Mouse (Mus musculus) embryonic facial prominence, embryonic 11.5 days (tissue): Measurements from ENCODE around the gene Polr3gl. TPM values are rescaled to one million over a fixed set of nuclear protein-coding genes. Genes with fewer than 3 reads are reported as not detected.

ENCODE experiments used
- ATAC-seq: fragments of 200-750 bp; cut with Nextera tagmentation; replicated peaks from 2 replicates; pipeline ENCODE4 v1.8.0; 2017; ENCODE audit warnings: low read depth; ENCODE audit not compliant: insufficient number of reproducible peaks, low FRiP score, low TSS enrichment
- DNase-seq: peaks from one replicate; pipeline ENCODE4 v3.0.0-alpha.2; 2015; ENCODE audit warnings: low spot score
- H3K27ac ChIP-seq: fragments of 300-500 bp; sonication (generic); replicated peaks from 2 replicates; pipeline ENCODE4 v1.5.1; 2014; ENCODE audit warnings: mild to moderate bottlenecking, low read depth, low read length, control low read depth
- H3K27me3 ChIP-seq: fragments of 300-500 bp; sonication (generic); 2 replicates; pipeline ENCODE4 v1.6.1; 2014; ENCODE audit warnings: mild to moderate bottlenecking, low read length, moderate library complexity, mixed read lengths; ENCODE audit not compliant: control insufficient read depth, insufficient read depth
- H3K36me3 ChIP-seq: fragments of 300-500 bp; sonication (generic); replicated peaks from 2 replicates; pipeline ENCODE4 v1.6.1; 2014; ENCODE audit warnings: low read depth, mild to moderate bottlenecking, low read length, moderate library complexity, mixed read lengths; ENCODE audit not compliant: control insufficient read depth, insufficient read depth
- H3K4me1 ChIP-seq: fragments of 300-500 bp; sonication (generic); 2 replicates; pipeline ENCODE4 v1.6.1; 2014; ENCODE audit warnings: low read length, mixed read lengths; ENCODE audit not compliant: control insufficient read depth, insufficient read depth
- H3K4me2 ChIP-seq: fragments of 300-500 bp; sonication (generic); 2 replicates; pipeline ENCODE4 v1.6.1; 2014; ENCODE audit warnings: low read depth, mild to moderate bottlenecking, control low read depth, low read length, moderate library complexity
- H3K4me3 ChIP-seq: fragments of 300-500 bp; sonication (generic); 2 replicates; pipeline ENCODE4 v1.5.1; 2014; ENCODE audit warnings: low read depth, low read length, control low read depth
- H3K9ac ChIP-seq: fragments of 300-500 bp; sonication (generic); replicated peaks from 2 replicates; pipeline ENCODE4 v1.6.1; 2014; ENCODE audit warnings: mild to moderate bottlenecking, control low read depth, low read length
- H3K9me3 ChIP-seq: fragments of 300-500 bp; sonication (generic); replicated peaks from 2 replicates; pipeline ENCODE4 v1.6.1; 2016; ENCODE audit warnings: mild to moderate bottlenecking, low read length, inconsistent platforms, mixed read lengths; ENCODE audit not compliant: control insufficient read depth
- WGBS: fragments of 180-500 bp; shearing (Covaris S2); extraction: QIAGEN DNeasy Blood & Tissue Kit; methylation state at CpG from one replicate; pipeline ENCODE4 v1.1.7; 2014; 5-methylcytosine and 5-hydroxymethylcytosine counted together
- polyA plus RNA-seq: library from polyadenylated mRNA; unstranded; fragments of >200 nt; fragmentation: Nextera tagmentation; extraction: Ambion mirVana; gene quantifications from 2 replicates; pipeline ENCODE4 v1.2.1, GENCODE M21; 2014

Polr3gl gene
- polyA plus RNA-seq, 1 experiment from 2014 or later: 14.2 TPM

DNA sequence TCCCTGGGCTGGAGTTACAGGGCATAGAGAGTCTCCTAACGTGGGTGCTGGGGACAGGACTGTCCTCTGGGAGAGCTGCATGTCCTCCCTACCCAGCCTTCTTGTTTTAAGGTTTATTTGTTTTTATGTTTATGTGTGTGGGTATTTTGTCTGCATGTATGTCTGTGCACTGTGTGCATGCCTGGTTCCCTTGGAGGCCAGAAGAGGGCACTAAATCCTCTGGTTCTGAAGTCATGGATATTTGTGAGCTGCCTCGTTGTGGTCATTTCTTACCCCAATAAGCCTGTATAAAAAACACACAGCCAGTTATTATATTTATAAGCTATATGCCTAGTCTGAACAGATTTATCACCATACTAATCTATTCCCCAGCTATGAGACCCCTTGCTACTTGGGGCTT lies 59.7 kb downstream of the Polr3gl start:
- Histone ChIP-seq H3K9me3 (no peaks in the 10 kb centered on the region), H3K4me3 (no peak overlapping the region), H3K9ac (no peak overlapping the region), H3K36me3 (no peaks in the 10 kb centered on the region), H3K27ac (no peak overlapping the region), H3K4me1 (no peaks in the 10 kb centered on the region), H3K4me2 (no peak overlapping the region), H3K27me3 (no peaks in the 10 kb centered on the region)
- no peak for DNase-seq
- 58% methylated on average over 2 of the region's 2 CpGs for WGBS
- ATAC-seq: no peak

DNA sequence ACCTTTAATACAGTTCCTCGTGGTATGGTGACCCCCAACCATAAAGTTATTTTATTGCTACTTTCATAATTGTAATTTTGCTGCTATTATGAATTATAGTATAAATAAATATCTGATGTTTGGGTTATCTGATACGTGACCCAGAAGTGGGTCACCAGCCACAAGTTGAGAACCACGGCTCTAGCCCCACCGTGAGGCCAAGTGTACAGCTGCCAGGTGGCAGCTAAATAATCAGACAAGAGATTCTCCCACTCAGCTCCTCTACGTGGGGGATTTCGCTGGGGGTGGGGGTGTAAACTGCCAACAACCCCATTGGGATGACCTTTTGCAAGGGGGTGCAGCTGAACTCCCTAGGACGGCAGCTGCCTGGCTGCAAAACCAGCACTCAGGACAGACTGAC lies 61.9 kb downstream of the Polr3gl start:
- H3K27me3 ChIP-seq: peaks cover 15% of the 10 kb centered on the region
- H3K9ac ChIP-seq: no peak overlapping the region
- H3K4me1 ChIP-seq: peaks cover under 1% of the 10 kb centered on the region; the same call in 1 of the 2 replicates
- H3K9me3 ChIP-seq: no peaks in the 10 kb centered on the region
- no peaks in the 10 kb centered on the region for H3K36me3 ChIP-seq
- no peak overlapping the region for H3K4me3 ChIP-seq
- DNase-seq (no peak), ATAC-seq (no peak)
- WGBS: 63% methylated on average over 7 of the region's 7 CpGs
- no peak overlapping the region for H3K4me2 ChIP-seq
- no peak overlapping the region for H3K27ac ChIP-seq

DNA sequence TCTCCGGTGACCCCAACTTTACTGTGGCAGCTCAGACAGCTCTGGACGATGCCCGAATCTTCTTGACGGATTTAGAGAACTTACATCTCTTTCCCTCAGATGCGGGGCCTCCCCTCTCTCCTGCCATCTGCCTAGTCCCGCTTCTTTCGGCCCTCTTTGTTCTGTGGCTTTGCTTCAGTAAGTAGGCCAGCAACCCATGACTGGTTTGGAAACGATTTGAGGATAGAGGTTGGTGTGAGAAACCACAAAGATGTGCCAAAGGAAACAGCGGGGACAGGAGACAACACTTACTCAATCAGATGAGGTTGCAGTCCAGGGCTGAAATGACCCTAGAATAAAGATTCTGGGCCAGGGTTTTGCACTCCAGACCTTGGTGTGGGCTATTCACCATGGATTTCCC lies 65.5 kb downstream of the Polr3gl start:
- no peak overlapping the region for H3K4me3 ChIP-seq
- no peak overlapping the region for H3K9ac ChIP-seq
- no peak overlapping the region for H3K4me2 ChIP-seq
- no peaks in the 10 kb centered on the region for H3K36me3 ChIP-seq
- peaks cover 4% of the 10 kb centered on the region; the same call in 1 of the 2 replicates for H3K4me1 ChIP-seq
- 47% methylated on average over 9 of the region's 9 CpGs for WGBS
- ATAC-seq (no peak), DNase-seq (no peak)
- H3K27ac ChIP-seq: no peak overlapping the region
- H3K27me3 ChIP-seq: peaks cover 19% of the 10 kb centered on the region
- H3K9me3 ChIP-seq: no peaks in the 10 kb centered on the region

Other genes starting within 250 kb of the Polr3gl start
- gene BC107364, start 141.9 kb downstream of the Polr3gl start, polyA plus RNA-seq: not detected in 2 replicates
- gene Hfe2, start 69.0 kb downstream of the Polr3gl start, polyA plus RNA-seq: 1.2 and 1.5 TPM in 2 replicates
- 62.3 and 63.6 TPM in 2 replicates for gene Txnip, start 36.2 kb downstream of the Polr3gl start, polyA plus RNA-seq
- not detected in 2 replicates for gene Gm16253, start 17.2 kb downstream of the Polr3gl start, polyA plus RNA-seq
- 0.90 and 1.1 TPM in 2 replicates for gene Ankrd34a, start 2.5 kb upstream of the Polr3gl start, polyA plus RNA-seq
- gene Lix1l, start 7.0 kb upstream of the Polr3gl start, polyA plus RNA-seq: 6.5 and 7.0 TPM in 2 replicates
- 195 and 196 TPM in 2 replicates for gene Rbm8a, start 35.8 kb upstream of the Polr3gl start, polyA plus RNA-seq
- gene Pex11b, start 41.2 kb upstream of the Polr3gl start, polyA plus RNA-seq: 54.7 and 62.3 TPM in 2 replicates
- not detected in 2 replicates for gene Gm42957, start 41.3 kb upstream of the Polr3gl start, polyA plus RNA-seq
- gene Itga10, start 51.4 kb upstream of the Polr3gl start, polyA plus RNA-seq: 0.59 and 0.77 TPM in 2 replicates
- gene Ankrd35, start 76.0 kb upstream of the Polr3gl start, polyA plus RNA-seq: 0.14 and 0.45 TPM in 2 replicates
- 33.8 and 35.5 TPM in 2 replicates for gene Pias3, start 102.2 kb upstream of the Polr3gl start, polyA plus RNA-seq
- gene Nudt17, start 114.4 kb upstream of the Polr3gl start, polyA plus RNA-seq: 12.0 and 13.5 TPM in 2 replicates
- 35.9 and 37.3 TPM in 2 replicates for gene Polr3c, start 133.4 kb upstream of the Polr3gl start, polyA plus RNA-seq
- gene Rnf115, start 133.5 kb upstream of the Polr3gl start, polyA plus RNA-seq: 82.3 and 85.1 TPM in 2 replicates
- not detected in 2 replicates for gene Pdzk1, start 235.1 kb upstream of the Polr3gl start, polyA plus RNA-seq
- 0.22 TPM in 1 of 2 replicates, not detected in the other for gene Cd160, start 235.2 kb upstream of the Polr3gl start, polyA plus RNA-seq